Mouse (Mus musculus) ES-CJ7 (cell line): ENCODE measurements at regions not wholly inside any gene's neighbourhood (a gene's known extent, or its start where the extent isn't known, plus 50 kb on each side); places are given as distances from the start of the nearest gene placed in this dataset.
"Not testable (repeated sequence)": the region's sequence is repeated elsewhere in the genome, so short reads cannot be mapped to it uniquely, and the experiment has no call there.

ENCODE experiments used
- DNase-seq: peaks from one replicate; pipeline ENCODE4 v3.0.0; 2011; ENCODE audit warnings: low read depth, low spot score

- not testable (repeated sequence) for DNase-seq
Observed at GRCm38 (mm10) chr13:68049731-68050130, 186.6 kb downstream of the BC048507 start.

DNA sequence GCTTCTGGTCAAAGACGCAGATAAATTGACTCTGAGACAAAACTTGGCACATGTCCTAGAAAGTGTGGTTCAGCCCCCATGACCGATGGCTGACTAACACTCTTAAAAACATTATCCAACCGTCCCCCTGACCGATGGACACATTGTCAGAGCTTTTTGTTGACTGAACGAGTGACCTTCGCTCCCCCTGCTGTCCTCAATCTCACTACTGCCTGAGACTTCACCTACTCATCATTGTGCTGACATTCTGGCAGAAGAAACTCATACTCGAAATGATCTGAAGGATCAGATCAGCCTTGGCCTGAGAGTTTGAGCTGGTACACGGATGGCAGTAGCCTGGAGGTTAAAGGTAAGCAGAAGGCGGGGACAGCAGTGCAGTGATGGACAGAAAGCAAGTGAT, 230.2 kb downstream of the BC048507 start:
- not testable (repeated sequence) for DNase-seq

DNA sequence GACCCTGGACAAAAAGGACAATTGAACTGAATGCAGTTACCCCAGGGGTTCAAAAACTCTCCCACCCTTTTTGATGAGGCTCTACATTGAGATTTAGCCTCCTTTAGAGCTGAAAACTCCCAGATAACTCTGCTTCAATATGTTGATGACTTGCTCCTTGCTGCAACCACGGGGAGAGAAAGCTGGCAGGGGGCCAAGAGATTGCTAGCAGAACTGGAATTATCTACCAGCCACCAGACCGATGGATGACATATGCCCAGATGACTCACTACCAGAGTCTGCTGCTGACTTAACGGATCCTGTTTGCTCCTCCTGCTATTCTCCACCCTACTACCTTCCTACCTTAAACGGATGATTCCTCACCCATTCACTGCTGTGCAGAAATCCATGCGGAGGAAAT, 253.7 kb downstream of the BC048507 start:
- DNase-seq: peak; percentile 30
